Mouse (Mus musculus) brain, embryonic 14.5 days (tissue): ENCODE data around the gene Etfbkmt.

Experiments
- CTCF ChIP-seq: fragments of 200-500 bp; IDR thresholded peaks from 2 replicates; pipeline ENCODE4 v1.5.1; 2012; ENCODE audit warnings: inconsistent platforms, mild to moderate bottlenecking, moderate library complexity, borderline replicate concordance; ENCODE audit not compliant: insufficient read depth, insufficient read length; ENCODE audit errors: extremely low read depth
- POLR2A ChIP-seq: fragments of 200-500 bp; IDR thresholded peaks from 2 replicates; pipeline ENCODE4 v1.6.1; 2012; ENCODE audit warnings: mild to moderate bottlenecking, inconsistent platforms, borderline replicate concordance; ENCODE audit not compliant: poor library complexity, insufficient read depth, insufficient read length, severe bottlenecking; ENCODE audit errors: extremely low read depth

DNA sequence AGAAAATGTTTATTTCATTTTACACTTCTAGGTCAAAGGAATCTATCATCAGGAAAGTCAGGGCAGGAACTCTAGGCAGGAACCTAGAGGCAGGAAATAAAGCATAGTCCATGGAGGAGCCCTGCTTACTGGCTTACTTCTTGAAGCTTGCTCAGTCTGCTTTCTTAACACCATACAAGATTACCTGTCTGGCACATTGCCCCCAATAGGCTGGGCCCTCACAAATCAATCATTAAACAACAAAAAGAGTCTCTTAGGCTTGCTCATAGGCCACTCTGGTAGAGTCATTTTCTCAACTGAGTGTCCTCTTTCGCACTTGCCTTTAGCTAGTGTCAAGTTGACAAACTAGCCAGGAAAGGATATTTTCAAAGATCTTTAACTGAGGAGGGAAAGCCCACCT, 5.5 kb downstream of the Etfbkmt start:
- TF ChIP-seq POLR2A = no peak
- TF ChIP-seq CTCF = no peak
